Mouse (Mus musculus): ENCODE measurements around the gene Map2. TPM values are rescaled to one million over a fixed set of nuclear protein-coding genes. Genes with fewer than 3 reads are reported as not detected.

Map2 gene
- polyA plus RNA-seq, 1 experiment from 2014 or later, result 298 TPM

- H3K27me3 ChIP-seq (replicated peaks; ENCODE audit: control insufficient read depth, insufficient read depth, low read length), result no peaks in the 10 kb centered on the region
- no peak overlapping the region for H3K4me3 ChIP-seq (ENCODE audit: low read depth, low read length)
- H3K4me2 ChIP-seq (ENCODE audit: low read length), result no peak overlapping the region
- ATAC-seq, result no peak
- no peak overlapping the region for H3K9ac ChIP-seq (ENCODE audit: low read length)
- no peak overlapping the region for H3K27ac ChIP-seq (ENCODE audit: low read depth, low read length)
- no peaks in the 10 kb centered on the region for H3K9me3 ChIP-seq (replicated peaks; ENCODE audit: control insufficient read depth, low read length)
- DNase-seq (ENCODE audit: low spot score), result no peak
- 82% methylated on average over 2 of the region's 2 CpGs for WGBS
- no peaks in the 10 kb centered on the region; the same call in 1 of the 2 replicates for H3K4me1 ChIP-seq (ENCODE audit: control insufficient read depth, insufficient read depth, low read length)
- H3K36me3 ChIP-seq (ENCODE audit: control insufficient read depth, insufficient read depth, low read length), result peaks cover 32% of the 10 kb centered on the region
Observed at GRCm38 (mm10) chr1:66371371-66371770, 196.3 kb downstream of the Map2 start.

GRCm38 (mm10) chr1:66386321-66386720, 211.2 kb downstream of the Map2 start:
- DNase-seq (ENCODE audit: low spot score), result no peak
- Histone ChIP-seq H3K27me3 (replicated peaks; ENCODE audit: control insufficient read depth, insufficient read depth, low read length) (no peaks in the 10 kb centered on the region), H3K4me2 (ENCODE audit: low read length) (peak overlapping the region; percentile 59), H3K9ac (ENCODE audit: low read length) (peak overlapping the region; percentile 64), H3K36me3 (ENCODE audit: control insufficient read depth, insufficient read depth, low read length) (peaks cover 18% of the 10 kb centered on the region), H3K9me3 (replicated peaks; ENCODE audit: control insufficient read depth, low read length) (no peaks in the 10 kb centered on the region), H3K27ac (ENCODE audit: low read depth, low read length) (peak overlapping the region; percentile 93), H3K4me1 (ENCODE audit: control insufficient read depth, insufficient read depth, low read length) (peaks cover 30% of the 10 kb centered on the region), H3K4me3 (ENCODE audit: low read depth, low read length) (peak overlapping the region; percentile 34; the same call in 1 of the 2 replicates)
- WGBS, result 35% methylated on average over 4 of the region's 4 CpGs
- ATAC-seq, result peak; percentile 24

GRCm38 (mm10) chr1:66386751-66387452, 211.8 kb downstream of the Map2 start:
- Histone ChIP-seq H3K9me3 (replicated peaks; ENCODE audit: control insufficient read depth, low read length) (no peaks in the 10 kb centered on the region), H3K4me3 (ENCODE audit: low read depth, low read length) (peak overlapping the region; percentile 34), H3K27me3 (replicated peaks; ENCODE audit: control insufficient read depth, insufficient read depth, low read length) (no peaks in the 10 kb centered on the region), H3K27ac (ENCODE audit: low read depth, low read length) (peak overlapping the region; percentile 93), H3K4me1 (ENCODE audit: control insufficient read depth, insufficient read depth, low read length) (peaks cover 30% of the 10 kb centered on the region), H3K4me2 (ENCODE audit: low read length) (peak overlapping the region; percentile 59), H3K36me3 (ENCODE audit: control insufficient read depth, insufficient read depth, low read length) (peaks cover 17% of the 10 kb centered on the region; the same call in 1 of the 2 replicates), H3K9ac (ENCODE audit: low read length) (peak overlapping the region; percentile 64)
- DNase-seq (ENCODE audit: low spot score) (peak; percentile 96), ATAC-seq (peak; percentile 96)
- 4% methylated on average over 10 of the region's 10 CpGs for WGBS

DNA sequence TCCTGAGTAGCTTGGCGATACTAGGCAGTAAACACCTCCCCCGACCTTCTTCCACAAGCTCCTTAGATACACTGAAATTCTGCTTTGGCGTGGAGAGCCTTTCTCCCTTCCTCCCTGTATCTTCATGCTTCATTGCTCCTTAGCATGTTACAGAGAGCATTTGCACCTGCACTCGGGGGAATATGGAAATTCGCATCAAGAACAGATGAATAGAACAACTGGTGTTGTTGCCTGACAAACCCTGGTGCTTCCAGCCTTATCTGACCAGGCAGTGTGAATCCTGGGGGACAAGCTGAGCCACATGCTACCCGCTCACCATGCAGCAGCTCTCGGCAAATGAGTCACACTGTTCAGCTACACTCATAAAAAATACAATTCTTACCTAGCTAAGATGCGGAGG, 213.5 kb downstream of the Map2 start:
- Histone ChIP-seq H3K36me3 (ENCODE audit: control insufficient read depth, insufficient read depth, low read length) (peaks cover 5% of the 10 kb centered on the region; the same call in 1 of the 2 replicates), H3K27ac (ENCODE audit: low read depth, low read length) (peak overlapping the region; percentile 62), H3K9me3 (replicated peaks; ENCODE audit: control insufficient read depth, low read length) (no peaks in the 10 kb centered on the region), H3K27me3 (replicated peaks; ENCODE audit: control insufficient read depth, insufficient read depth, low read length) (no peaks in the 10 kb centered on the region), H3K9ac (ENCODE audit: low read length) (peak overlapping the region; percentile 18; the same call in 1 of the 2 replicates), H3K4me3 (ENCODE audit: low read depth, low read length) (peak overlapping the region; percentile 17), H3K4me2 (ENCODE audit: low read length) (peak overlapping the region; percentile 47), H3K4me1 (ENCODE audit: control insufficient read depth, insufficient read depth, low read length) (peaks cover 30% of the 10 kb centered on the region)
- ATAC-seq (peak; percentile 38; the same call in 1 of the 2 replicates), DNase-seq (ENCODE audit: low spot score) (peak; percentile 73)
- 16% methylated on average over 8 of the region's 8 CpGs for WGBS

DNA sequence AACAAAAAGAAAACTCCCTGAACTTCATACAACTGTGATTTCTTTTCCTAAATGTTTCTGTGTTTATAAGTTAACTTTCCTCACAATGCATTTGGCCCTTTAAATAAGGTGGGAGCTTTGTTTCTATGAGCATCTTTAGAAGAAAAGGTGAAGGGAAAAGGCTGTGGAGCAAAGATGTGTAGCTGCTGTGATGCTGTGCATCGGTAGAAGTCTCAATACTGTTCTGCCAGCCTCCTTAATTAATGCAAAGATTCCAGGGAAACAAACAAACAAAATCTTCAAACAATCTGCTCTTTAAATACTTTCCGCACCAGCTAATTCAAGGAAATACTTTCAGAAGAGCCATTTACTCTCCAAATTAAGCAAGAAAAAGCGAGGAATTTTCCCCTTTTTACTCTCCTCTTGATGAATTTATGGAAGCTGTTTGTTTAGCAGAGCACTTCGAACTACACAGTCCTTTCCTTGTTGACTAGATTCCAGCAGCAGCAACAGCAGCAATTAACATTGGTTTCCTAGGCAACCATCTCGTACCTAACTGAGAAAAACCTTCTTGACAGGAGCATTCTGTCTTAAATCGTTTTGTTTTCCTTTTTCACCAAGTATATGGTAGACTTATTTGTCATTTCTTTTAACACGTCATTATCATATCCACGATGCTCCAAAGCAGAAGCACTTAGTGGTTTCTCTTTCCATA, 220.0 kb downstream of the Map2 start:
- peak; percentile 89 for DNase-seq (ENCODE audit: low spot score)
- H3K27me3 ChIP-seq (replicated peaks; ENCODE audit: control insufficient read depth, insufficient read depth, low read length), result no peaks in the 10 kb centered on the region
- H3K9me3 ChIP-seq (replicated peaks; ENCODE audit: control insufficient read depth, low read length), result no peaks in the 10 kb centered on the region
- peak overlapping the region; percentile 44 for H3K27ac ChIP-seq (ENCODE audit: low read depth, low read length)
- H3K4me2 ChIP-seq (ENCODE audit: low read length), result peak overlapping the region; percentile 12; the same call in 1 of the 2 replicates
- peaks cover 7% of the 10 kb centered on the region for H3K36me3 ChIP-seq (ENCODE audit: control insufficient read depth, insufficient read depth, low read length)
- peaks cover 18% of the 10 kb centered on the region for H3K4me1 ChIP-seq (ENCODE audit: control insufficient read depth, insufficient read depth, low read length)
- H3K9ac ChIP-seq (ENCODE audit: low read length), result no peak overlapping the region
- no peak overlapping the region for H3K4me3 ChIP-seq (ENCODE audit: low read depth, low read length)
- ATAC-seq, result peak; percentile 78
- 5% methylated on average over 8 of the region's 8 CpGs for WGBS

GRCm38 (mm10) chr1:66395826-66396225, 220.8 kb downstream of the Map2 start:
- no peak for DNase-seq (ENCODE audit: low spot score)

GRCm38 (mm10) chr1:66401902-66402301, 226.8 kb downstream of the Map2 start:
- peak; percentile 45 for DNase-seq (ENCODE audit: low spot score)
- Histone ChIP-seq H3K4me1 (ENCODE audit: control insufficient read depth, insufficient read depth, low read length) (no peaks in the 10 kb centered on the region), H3K4me2 (ENCODE audit: low read length) (no peak overlapping the region), H3K36me3 (ENCODE audit: control insufficient read depth, insufficient read depth, low read length) (peaks cover 57% of the 10 kb centered on the region), H3K4me3 (ENCODE audit: low read depth, low read length) (no peak overlapping the region), H3K9me3 (replicated peaks; ENCODE audit: control insufficient read depth, low read length) (no peaks in the 10 kb centered on the region), H3K27ac (ENCODE audit: low read depth, low read length) (no peak overlapping the region), H3K27me3 (replicated peaks; ENCODE audit: control insufficient read depth, insufficient read depth, low read length) (no peaks in the 10 kb centered on the region), H3K9ac (ENCODE audit: low read length) (no peak overlapping the region)
- 10% methylated on average over 9 of the region's 9 CpGs for WGBS
- ATAC-seq, result peak; percentile 43; the same call in 1 of the 2 replicates

More at GRCm38 (mm10) chr1:66395826-66396225, 220.8 kb downstream of the Map2 start:
- Histone ChIP-seq H3K4me2 (ENCODE audit: low read length) (peak overlapping the region; percentile 12; the same call in 1 of the 2 replicates), H3K9me3 (replicated peaks; ENCODE audit: control insufficient read depth, low read length) (no peaks in the 10 kb centered on the region), H3K36me3 (ENCODE audit: control insufficient read depth, insufficient read depth, low read length) (peaks cover 11% of the 10 kb centered on the region), H3K27me3 (replicated peaks; ENCODE audit: control insufficient read depth, insufficient read depth, low read length) (no peaks in the 10 kb centered on the region), H3K27ac (ENCODE audit: low read depth, low read length) (peak overlapping the region; percentile 44), H3K4me1 (ENCODE audit: control insufficient read depth, insufficient read depth, low read length) (peaks cover 18% of the 10 kb centered on the region), H3K4me3 (ENCODE audit: low read depth, low read length) (no peak overlapping the region), H3K9ac (ENCODE audit: low read length) (no peak overlapping the region)
- ATAC-seq, result peak; percentile 36; the same call in 1 of the 2 replicates
- WGBS, result 44% methylated on average over 2 of the region's 2 CpGs

- H3K9ac ChIP-seq (ENCODE audit: low read length), result no peak overlapping the region
- 69% methylated on average over 13 of the region's 13 CpGs for WGBS
- peaks cover 68% of the 10 kb centered on the region for H3K36me3 ChIP-seq (ENCODE audit: control insufficient read depth, insufficient read depth, low read length)
- no peaks in the 10 kb centered on the region for H3K4me1 ChIP-seq (ENCODE audit: control insufficient read depth, insufficient read depth, low read length)
- H3K9me3 ChIP-seq (replicated peaks; ENCODE audit: control insufficient read depth, low read length), result no peaks in the 10 kb centered on the region
- no peak overlapping the region for H3K4me3 ChIP-seq (ENCODE audit: low read depth, low read length)
- H3K27ac ChIP-seq (ENCODE audit: low read depth, low read length), result no peak overlapping the region
- H3K4me2 ChIP-seq (ENCODE audit: low read length), result no peak overlapping the region
- H3K27me3 ChIP-seq (replicated peaks; ENCODE audit: control insufficient read depth, insufficient read depth, low read length), result no peaks in the 10 kb centered on the region
- DNase-seq (ENCODE audit: low spot score) (no peak), ATAC-seq (peak; percentile 60; the same call in 1 of the 2 replicates)
Observed at GRCm38 (mm10) chr1:66407270-66407967, 232.3 kb downstream of the Map2 start.

Data from forebrain, embryonic 14.5 days (tissue).